Mouse (Mus musculus) stomach, embryonic 14.5 days (tissue): ENCODE results near the gene Cd209d. TPM values are rescaled to one million over a fixed set of nuclear protein-coding genes. Genes with fewer than 3 reads are reported as not detected.
"Not testable (repeated sequence)": the region's sequence is repeated elsewhere in the genome, so short reads cannot be mapped to it uniquely, and the experiment has no call there.

Experiments used
- ATAC-seq: fragments of 200-750 bp; cut with Nextera tagmentation; 2 replicates; pipeline ENCODE4 v1.8.0; 2017; ENCODE audit warnings: low read depth, moderate TSS enrichment; ENCODE audit not compliant: insufficient number of reproducible peaks, insufficient read depth, low FRiP score
- H3K27ac ChIP-seq: fragments of 300-500 bp; sonication (generic); 2 replicates; pipeline ENCODE4 v1.5.1; 2014; ENCODE audit warnings: mild to moderate bottlenecking, low read length, moderate library complexity, mixed read lengths
- H3K27me3 ChIP-seq: fragments of 300-500 bp; sonication (generic); 2 replicates; pipeline ENCODE4 v1.6.1; 2014; ENCODE audit warnings: low read length, control low read depth, mixed read lengths; ENCODE audit not compliant: control insufficient read depth, insufficient read depth
- H3K36me3 ChIP-seq: fragments of 300-500 bp; sonication (generic); 2 replicates; pipeline ENCODE4 v1.6.1; 2014; ENCODE audit warnings: mild to moderate bottlenecking, control low read depth, low read length, moderate library complexity, mixed read lengths; ENCODE audit not compliant: control insufficient read depth, insufficient read depth
- H3K4me1 ChIP-seq: fragments of 300-500 bp; sonication (generic); 2 replicates; pipeline ENCODE4 v1.6.1; 2014; ENCODE audit warnings: low read length, control low read depth, mixed read lengths; ENCODE audit not compliant: control insufficient read depth, insufficient read depth
- H3K4me2 ChIP-seq: fragments of 300-500 bp; sonication (generic); replicated peaks from 2 replicates; pipeline ENCODE4 v1.6.1; 2014; ENCODE audit warnings: low read depth, low read length, control low read depth
- H3K4me3 ChIP-seq: fragments of 300-500 bp; sonication (generic); 2 replicates; pipeline ENCODE4 v1.5.1; 2014; ENCODE audit warnings: low read depth, low read length, control low read depth
- H3K9ac ChIP-seq: fragments of 300-500 bp; sonication (generic); replicated peaks from 2 replicates; pipeline ENCODE4 v1.6.1; 2014; ENCODE audit warnings: low read depth, mild to moderate bottlenecking, control low read depth, low read length, moderate library complexity, mixed read lengths
- H3K9me3 ChIP-seq: fragments of 300-500 bp; sonication (generic); 2 replicates; pipeline ENCODE4 v1.6.1; 2016; ENCODE audit warnings: low read depth, low read length, control low read depth; ENCODE audit not compliant: control insufficient read depth
- WGBS: fragments of 180-500 bp; shearing (Covaris S2); extraction: QIAGEN DNeasy Blood & Tissue Kit; methylation state at CpG from one replicate; pipeline ENCODE4 v1.1.7; 2014; 5-methylcytosine and 5-hydroxymethylcytosine counted together
- polyA plus RNA-seq: library from polyadenylated mRNA; unstranded; fragments of >200 nt; fragmentation: Nextera tagmentation; extraction: Ambion mirVana; gene quantifications from 2 replicates; pipeline ENCODE4 v1.2.1, GENCODE M21; 2014

The Cd209d gene
- not detected in 2 replicates for polyA plus RNA-seq

DNA sequence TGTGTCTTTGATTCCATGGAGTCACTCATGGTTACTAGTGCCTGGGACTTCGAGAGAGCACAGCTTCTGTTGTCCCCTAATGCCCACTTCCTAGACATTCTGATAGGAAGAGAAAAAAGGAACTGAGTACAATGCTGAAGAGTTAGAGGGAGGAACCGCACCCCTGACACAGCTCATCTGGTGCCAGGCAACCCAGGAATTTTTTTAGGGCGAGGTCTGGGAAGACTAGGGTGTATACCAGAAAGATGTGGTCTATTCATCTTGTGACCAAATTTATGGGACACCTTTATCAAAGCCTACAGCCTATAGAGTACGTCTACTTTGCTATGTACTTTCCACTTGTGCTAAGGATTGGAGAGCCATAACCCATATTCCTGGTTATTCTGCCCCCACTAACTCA, at the start of gene Cd209d:
Gene Cd209d, minus strand, starts transcription at position 101 of the 400 bp plus-strand sequence.
- 68% methylated on average over 4 of the region's 4 CpGs for WGBS
- Histone ChIP-seq H3K27ac (no peak within 1 kb of the TSS), H3K4me2 (no peak within 1 kb of the TSS), H3K9me3 (no peaks in the 10 kb centered on the region), H3K4me1 (no peaks in the 10 kb centered on the region), H3K36me3 (no peaks in the 10 kb centered on the region), H3K9ac (no peak within 1 kb of the TSS), H3K4me3 (no peak within 1 kb of the TSS), H3K27me3 (no peaks in the 10 kb centered on the region)
- ATAC-seq: no peak

DNA sequence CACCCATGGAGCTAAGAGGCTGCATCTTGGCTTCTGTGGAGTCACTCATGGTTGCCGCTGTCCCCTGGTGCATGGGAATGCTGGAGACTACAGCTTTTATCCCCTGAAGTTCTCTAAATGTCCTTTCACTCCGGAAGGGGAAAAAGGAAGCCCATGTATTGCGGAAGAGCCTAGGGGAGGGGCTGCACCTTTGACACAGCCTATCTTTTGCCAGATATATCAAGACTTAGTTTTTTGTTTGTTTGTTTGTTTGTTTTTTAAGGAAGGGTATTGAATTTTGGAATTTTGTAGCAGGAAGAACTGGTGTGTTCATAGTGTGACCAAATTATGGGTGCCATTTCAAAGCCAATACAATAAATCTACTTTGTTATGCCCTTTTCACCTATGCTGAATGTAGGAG, 48.4 kb upstream of the Cd209d start, which contains the start of gene Cd209b:
Gene Cd209b, minus strand, starts transcription at position 101 of the 400 bp plus-strand sequence.
- H3K4me3 ChIP-seq: no peak within 1 kb of the TSS
- no peak within 1 kb of the TSS for H3K9ac ChIP-seq
- H3K4me1 ChIP-seq: no peaks in the 10 kb centered on the region
- no peaks in the 10 kb centered on the region for H3K27me3 ChIP-seq
- no peak for ATAC-seq
- WGBS: 81% methylated on average over 3 of the region's 3 CpGs
- no peak within 1 kb of the TSS for H3K4me2 ChIP-seq
- no peaks in the 10 kb centered on the region for H3K9me3 ChIP-seq
- H3K27ac ChIP-seq: no peak within 1 kb of the TSS
- H3K36me3 ChIP-seq: no peaks in the 10 kb centered on the region

DNA sequence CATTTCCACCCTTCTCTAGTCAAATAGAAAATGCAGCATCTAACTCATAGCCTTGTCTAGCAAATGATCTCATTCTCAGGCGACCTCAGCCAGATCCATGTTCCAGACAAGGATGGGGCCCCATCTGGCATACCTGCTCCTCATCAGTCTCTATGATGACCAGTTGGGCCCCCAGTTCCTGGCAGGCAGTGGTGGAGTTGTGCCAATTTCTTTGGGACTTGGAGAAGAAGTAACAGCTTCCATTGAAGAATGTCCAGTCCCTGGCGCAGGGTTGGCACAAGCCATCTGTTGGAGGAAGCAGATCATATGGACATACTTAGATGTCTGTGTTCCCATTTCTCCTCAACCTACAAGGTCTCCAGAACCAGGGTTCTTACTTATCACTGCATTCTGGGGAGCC, 2.2 kb downstream of the Cd209d start:
- no peak for ATAC-seq
- Histone ChIP-seq H3K36me3 (no peaks in the 10 kb centered on the region), H3K9ac (no peak overlapping the region), H3K9me3 (no peaks in the 10 kb centered on the region), H3K27ac (no peak overlapping the region), H3K27me3 (no peaks in the 10 kb centered on the region), H3K4me2 (no peak overlapping the region), H3K4me3 (no peak overlapping the region), H3K4me1 (no peaks in the 10 kb centered on the region)
- 72% methylated on average over 2 of the region's 2 CpGs for WGBS

DNA sequence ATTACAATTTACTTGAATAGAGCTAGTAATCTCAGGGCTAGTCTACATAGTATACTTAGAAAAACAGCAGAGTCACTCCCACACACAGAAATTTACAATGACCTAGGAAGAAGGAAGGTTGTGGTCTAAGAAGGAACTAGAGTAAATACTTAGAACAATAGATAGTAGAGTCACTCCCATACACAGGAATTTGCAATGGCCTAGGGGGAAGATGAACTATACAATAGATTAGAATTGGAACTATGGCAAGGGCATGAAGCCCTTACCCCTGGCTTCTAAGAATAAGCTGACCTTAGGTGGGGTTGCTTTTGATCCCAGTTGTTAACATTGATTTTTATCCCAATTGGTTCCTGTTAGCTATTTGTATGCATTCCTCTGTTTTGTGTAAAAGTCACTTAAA, 15.6 kb downstream of the Cd209d start:
- H3K9ac ChIP-seq, H3K27me3 ChIP-seq, ATAC-seq, H3K36me3 ChIP-seq, H3K27ac ChIP-seq, H3K4me3 ChIP-seq, H3K9me3 ChIP-seq, H3K4me1 ChIP-seq, H3K4me2 ChIP-seq: not testable (repeated sequence)

DNA sequence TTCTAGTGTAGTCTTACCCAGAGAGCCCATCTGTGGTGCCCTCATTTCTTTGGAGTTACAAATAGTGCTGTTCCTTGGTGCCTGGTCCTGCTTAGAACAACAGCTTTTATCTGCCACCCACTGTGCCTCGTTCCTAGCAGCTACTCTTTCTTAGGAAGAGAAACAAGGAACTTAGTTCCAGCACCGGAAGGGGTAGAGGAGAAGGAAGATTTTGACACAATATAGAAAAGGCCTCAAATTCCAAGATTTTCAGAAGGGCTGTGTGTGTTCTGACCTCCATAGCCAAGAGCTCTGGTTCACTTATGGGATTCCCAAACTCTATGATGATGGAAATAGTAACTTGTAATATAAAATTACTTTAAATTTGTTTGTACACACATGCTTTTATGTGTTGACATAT, 24.1 kb downstream of the Cd209d start, which contains the start of gene Cd209e:
Gene Cd209e, minus strand, starts transcription at position 101 of the 400 bp plus-strand sequence.
- ATAC-seq: no peak
- Histone ChIP-seq H3K27me3 (no peaks in the 10 kb centered on the region), H3K36me3 (no peaks in the 10 kb centered on the region), H3K4me2 (no peak within 1 kb of the TSS), H3K4me1 (no peaks in the 10 kb centered on the region), H3K9ac (no peak within 1 kb of the TSS), H3K4me3 (no peak within 1 kb of the TSS), H3K27ac (no peak within 1 kb of the TSS), H3K9me3 (no peaks in the 10 kb centered on the region)
- 71% methylated on average over 2 of the region's 2 CpGs for WGBS

Other genes starting within 250 kb of the Cd209d start
- 92.1 and 103 TPM in 2 replicates for gene Stxbp2, start 247.6 kb downstream of the Cd209d start, polyA plus RNA-seq
- gene Retn, start 222.8 kb downstream of the Cd209d start, polyA plus RNA-seq: 0.31 TPM in 1 of 2 replicates, not detected in the other
- 0.27 and 0.62 TPM in 2 replicates for gene Mcemp1, start 212.8 kb downstream of the Cd209d start, polyA plus RNA-seq
- 15.2 and 19.4 TPM in 2 replicates for gene Fcor, start 206.2 kb downstream of the Cd209d start, polyA plus RNA-seq
- gene Trappc5, start 202.3 kb downstream of the Cd209d start, polyA plus RNA-seq: 27.5 and 30.6 TPM in 2 replicates
- gene Fcer2a, start 184.4 kb downstream of the Cd209d start, polyA plus RNA-seq: not detected in 2 replicates
- not detected in 2 replicates for gene Clec4g, start 157.9 kb downstream of the Cd209d start, polyA plus RNA-seq
- not detected in 2 replicates for gene Cd209a, start 129.6 kb downstream of the Cd209d start, polyA plus RNA-seq
- gene Cd209e, start 24.2 kb downstream of the Cd209d start, polyA plus RNA-seq: not detected in 2 replicates
- gene Cd209b, start 48.3 kb upstream of the Cd209d start, polyA plus RNA-seq: not detected in 2 replicates
- gene Cd209c, start 76.2 kb upstream of the Cd209d start, polyA plus RNA-seq: 0.60 and 0.95 TPM in 2 replicates
- not detected in 2 replicates for gene Cd209f, start 227.3 kb upstream of the Cd209d start, polyA plus RNA-seq